In the genomic region with DNA sequence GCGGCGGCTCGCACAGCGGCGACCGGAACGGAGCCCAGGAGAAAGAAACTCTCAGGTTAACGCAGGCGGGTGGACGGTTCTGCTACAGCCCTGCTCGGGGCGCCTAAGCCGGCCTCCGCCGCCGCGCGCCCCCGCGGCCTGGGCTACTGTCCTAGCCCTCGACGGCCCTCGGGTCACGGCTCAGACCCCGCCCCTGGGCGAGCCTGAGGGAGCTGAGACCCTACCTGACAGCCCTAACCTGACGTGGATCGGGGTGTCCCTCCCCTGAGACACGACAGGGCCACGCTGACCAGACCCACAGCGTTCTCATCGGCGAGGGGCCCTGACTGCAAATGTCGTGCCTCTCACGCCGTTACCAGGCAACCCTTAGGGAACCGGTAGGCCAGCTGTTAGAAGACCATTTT, we compare ENCODE assay signal across 8 mouse cellular contexts. TPM values are rescaled to one million over a fixed set of nuclear protein-coding genes. Genes with fewer than 3 reads are reported as not detected.
DNase-seq lines count a peak whose midpoint lies in the region; ATAC-seq and TF ChIP-seq lines count a peak whose summit lies in the region.

No protein-coding gene starts in this region.

- peak overlapping the region; percentile 92 to 99 (median 99) for H3K4me3 ChIP-seq in CH12.LX (replicated peaks in 1 of 3; ENCODE audit: low read depth in 2 of 3, low read length in 2 of 3, poor library complexity in 1 of 3)
- peak overlapping the region; percentile 86 for H3K4me3 ChIP-seq in embryonic facial prominence, embryonic 11.5 days (ENCODE audit: low read depth, low read length)
- peak overlapping the region; percentile 89 for H3K4me3 ChIP-seq in heart, embryonic 10.5 days
- peak overlapping the region; percentile 83 for H3K4me3 ChIP-seq in neural tube, embryonic 14.5 days (ENCODE audit: low read depth, low read length)

- peaks cover 0 to 8% of the 10 kb centered on the region in 2 experiments for H3K36me3 ChIP-seq in CH12.LX (replicated peaks in 1 of 2; ENCODE audit: control insufficient read depth in 1 of 2, insufficient read depth in 1 of 2, low read length in 1 of 2)
- H3K36me3 ChIP-seq in embryonic facial prominence, embryonic 11.5 days (replicated peaks; ENCODE audit: control insufficient read depth, insufficient read depth, low read depth, low read length): no peaks in the 10 kb centered on the region; the same call in 1 of the 2 replicates
- no peaks in the 10 kb centered on the region for H3K36me3 ChIP-seq in heart, embryonic 10.5 days
- H3K36me3 ChIP-seq in neural tube, embryonic 14.5 days (ENCODE audit: control insufficient read depth, insufficient read depth, low read length): no peaks in the 10 kb centered on the region

- dilution Hi-C loops in CH12.LX (cut with MboI; ENCODE audit: extremely low pct_ligation_motif_present, extremely low pct_unique_long_range_greater_than_20kb, low sequenced_read_pairs): no loop called here

- no peak for TF ChIP-seq CTCF in CH12.LX (conservative IDR thresholded peaks at IDR 0.05 in 1 of 2, IDR thresholded peaks at IDR 0.05 in 1 of 2; ENCODE audit: low read depth in 2 of 2, low read length in 2 of 2)

- TF ChIP-seq RAD21 in CH12.LX (IDR thresholded peaks at IDR 0.05; ENCODE audit: low read depth, low read length): no peak

- TF ChIP-seq POLR2A in CH12.LX (IDR thresholded peaks at IDR 0.05; ENCODE audit: low read depth, low read length): no peak

- H3K4me1 ChIP-seq in CH12.LX (ENCODE audit: control insufficient read depth in 1 of 2, insufficient read depth in 2 of 2): peaks cover 5 to 22% of the 10 kb centered on the region in 2 experiments; a peak in 3 of 4 replicates
- H3K4me1 ChIP-seq in embryonic facial prominence, embryonic 11.5 days (ENCODE audit: control insufficient read depth, insufficient read depth, low read length): no peaks in the 10 kb centered on the region
- H3K4me1 ChIP-seq in heart, embryonic 10.5 days: no peaks in the 10 kb centered on the region
- peaks cover 4% of the 10 kb centered on the region; the same call in 1 of the 2 replicates for H3K4me1 ChIP-seq in neural tube, embryonic 14.5 days (ENCODE audit: control insufficient read depth, insufficient read depth, low read length)

- TF ChIP-seq EP300 in CH12.LX (IDR thresholded peaks at IDR 0.05; ENCODE audit: low read length): no peak

- H3K9ac ChIP-seq in CH12.LX (ENCODE audit: insufficient read depth, low read depth): peak overlapping the region; percentile 81
- peak overlapping the region; percentile 87 for H3K9ac ChIP-seq in embryonic facial prominence, embryonic 11.5 days (replicated peaks; ENCODE audit: low read length)
- H3K9ac ChIP-seq in neural tube, embryonic 14.5 days (replicated peaks; ENCODE audit: low read depth, low read length): peak overlapping the region; percentile 95

- WGBS in embryonic facial prominence, embryonic 11.5 days: under 1% methylated on average over 37 of the region's 37 CpGs
- under 1% methylated on average over 37 of the region's 37 CpGs for WGBS in heart, embryonic 10.5 days
- WGBS in neural tube, embryonic 14.5 days: under 1% methylated on average over 32 of the region's 37 CpGs

- no peaks in the 10 kb centered on the region; the same call in 1 of the 2 replicates for H3K79me2 ChIP-seq in CH12.LX (replicated peaks; ENCODE audit: control insufficient read depth, extremely low read depth, insufficient read depth, poor library complexity, severe bottlenecking)

- peak; percentile 36 for ATAC-seq in activated CD4-positive, CD25-positive, alpha-beta regulatory T cell, adult 4 months
- ATAC-seq in embryonic facial prominence, embryonic 11.5 days (replicated peaks; ENCODE audit: insufficient number of reproducible peaks, low FRiP score, low TSS enrichment, low read depth): peak; percentile 88
- ATAC-seq in neural tube, embryonic 14.5 days (ENCODE audit: low read depth): peak; percentile 80

- peak overlapping the region; percentile 88 for H3K27ac ChIP-seq in CH12.LX (ENCODE audit: insufficient read depth, low read depth)
- H3K27ac ChIP-seq in embryonic facial prominence, embryonic 11.5 days (replicated peaks; ENCODE audit: low read depth, low read length): peak overlapping the region; percentile 89
- H3K27ac ChIP-seq in heart, embryonic 10.5 days: peak overlapping the region; percentile 94
- peak overlapping the region; percentile 99 for H3K27ac ChIP-seq in neural tube, embryonic 14.5 days (ENCODE audit: low read depth, low read length)

- H3K4me2 ChIP-seq in CH12.LX (ENCODE audit: insufficient read depth, low read depth, poor library complexity, severe bottlenecking): peak overlapping the region; percentile 90
- peak overlapping the region; percentile 64 for H3K4me2 ChIP-seq in embryonic facial prominence, embryonic 11.5 days (ENCODE audit: low read depth, low read length)
- peak overlapping the region; percentile 77 for H3K4me2 ChIP-seq in neural tube, embryonic 14.5 days (ENCODE audit: low read depth, low read length)

- no peaks in the 10 kb centered on the region for H3K27me3 ChIP-seq in CH12.LX (replicated peaks)
- no peaks in the 10 kb centered on the region for H3K27me3 ChIP-seq in embryonic facial prominence, embryonic 11.5 days (ENCODE audit: control insufficient read depth, insufficient read depth, low read length)
- H3K27me3 ChIP-seq in heart, embryonic 10.5 days (ENCODE audit: insufficient read depth, poor library complexity, severe bottlenecking): no peaks in the 10 kb centered on the region
- H3K27me3 ChIP-seq in neural tube, embryonic 14.5 days (ENCODE audit: control insufficient read depth, insufficient read depth, low read length): no peaks in the 10 kb centered on the region

- DNase-seq in CH12.LX (ENCODE audit: extremely low read depth): peak; percentile 55
- DNase-seq in embryonic facial prominence, embryonic 11.5 days (ENCODE audit: low spot score): peak; percentile 69
- DNase-seq in heart, embryonic 10.5 days (ENCODE audit: low spot score): peak; percentile 86
- DNase-seq in kidney, postnatal 10 days: peak; percentile 70
- peak; percentile 55 to 65 for DNase-seq in lung, adult 18-20 months
- no peak for DNase-seq in yolk sac, embryonic 10.5 days (ENCODE audit: low spot score)

- H3K9me3 ChIP-seq in CH12.LX (replicated peaks; ENCODE audit: low read length): peaks cover 3% of the 10 kb centered on the region
- no peaks in the 10 kb centered on the region for H3K9me3 ChIP-seq in embryonic facial prominence, embryonic 11.5 days (replicated peaks; ENCODE audit: control insufficient read depth, low read length)
- no peaks in the 10 kb centered on the region for H3K9me3 ChIP-seq in heart, embryonic 10.5 days
- no peaks in the 10 kb centered on the region for H3K9me3 ChIP-seq in neural tube, embryonic 14.5 days (ENCODE audit: control insufficient read depth, low read length)

- in situ Hi-C loops in CH12.LX (cut with MboI; ENCODE audit: low pct_ligation_motif_present, low pct_unique_long_range_greater_than_20kb, low sequenced_read_pairs): no loop called here

TF ChIP-seq in CH12.LX, 34 proteins besides CTCF, POLR2A, EP300 and RAD21:
- TF ChIP-seq NRF1 (IDR thresholded peaks at IDR 0.05; ENCODE audit: low read depth, low read length) (no peak), JUN (IDR thresholded peaks at IDR 0.05; ENCODE audit: insufficient read depth, low read depth, low read length) (no peak), MXI1 (IDR thresholded peaks at IDR 0.05; ENCODE audit: low read depth, low read length) (peak; percentile 55), SIN3A (IDR thresholded peaks at IDR 0.05; ENCODE audit: low read length) (peak; percentile 12; the same call in 1 of the 2 replicates), UBTF (IDR thresholded peaks at IDR 0.05; ENCODE audit: low read depth, low read length) (peak; percentile 81; the same call in 1 of the 2 replicates), PAX5 (IDR thresholded peaks at IDR 0.05; ENCODE audit: low read length) (no peak), ZC3H11A (IDR thresholded peaks at IDR 0.05; ENCODE audit: low read depth, low read length) (no peak), BHLHE40 (IDR thresholded peaks at IDR 0.05; ENCODE audit: low read depth, low read length) (peak; percentile 31; the same call in 1 of the 2 replicates), SMC3 (IDR thresholded peaks at IDR 0.05; ENCODE audit: low read depth, low read length) (no peak), GABPA (IDR thresholded peaks at IDR 0.05; ENCODE audit: insufficient replicate concordance, low read depth, low read length) (no peak), MAX (IDR thresholded peaks at IDR 0.05; ENCODE audit: low read length) (no peak), ETS1 (conservative IDR thresholded peaks at IDR 0.05; ENCODE audit: low read depth, low read length) (no peak)

RNA-seq across cellular contexts. Expression of gene 2610301B20Rik, which starts 0.4 kb away (rescaled TPM):
- total RNA-seq in CH12.LX (2012; rRNA removed): 7.9 and 9.2 TPM in 2 replicates
- 27.4 and 34.9 TPM in 2 replicates for total RNA-seq in CH12.LX (2014; rRNA removed)
- polyA plus RNA-seq in CH12.LX (2012; ENCODE audit: insufficient read length, low read depth): 20.7 and 22.5 TPM in 2 replicates
- polyA plus RNA-seq in activated CD4-positive, CD25-positive, alpha-beta regulatory T cell, adult 4 months (2017; shearing (Covaris generic)): 10 to 100 TPM in 1 of 2 experiments, 1 to 10 TPM in 1; 9.6 to 10.4 TPM
- polyA plus RNA-seq in embryonic facial prominence, embryonic 11.5 days (2014; fragmentation: Nextera tagmentation; extraction: Ambion mirVana): 40.2 and 40.4 TPM in 2 replicates
- 22.9 and 23.8 TPM in 2 replicates for polyA plus RNA-seq in heart, embryonic 10.5 days (2016; fragmentation: Nextera tagmentation; extraction: Ambion mirVana)
- polyA plus RNA-seq in neural tube, embryonic 14.5 days (2014; fragmentation: Nextera tagmentation; extraction: Ambion mirVana): 40.5 and 41.9 TPM in 2 replicates

Comparison
In these comparisons a context has a peak if more than half of its experiments do, and no peak if none do; other contexts are left out.
1. ATAC-seq: peak in every context shown above with its lines; median percentile 88 in embryonic facial prominence, embryonic 11.5 days; 80 in neural tube, embryonic 14.5 days; 36 in activated CD4-positive, CD25-positive, alpha-beta regulatory T cell, adult 4 months.